Mouse (Mus musculus): ENCODE results near the gene Ddx27. TPM values are rescaled to one million over a fixed set of nuclear protein-coding genes. Genes with fewer than 3 reads are reported as not detected.

Ddx27 gene
- 10.2 TPM for polyA plus RNA-seq (2014; fragmentation: Illumina TruSeq; extraction: RNeasy Lipid Tissue Mini Kit (QIAGEN cat#74804); ENCODE audit: low read depth, low replicate concordance)

GRCm38 (mm10) chr2:167014702-167015381 is at the start of gene Ddx27:
Gene Ddx27 (plus strand): TSS chr2:167015193.

GRCm38 (mm10) chr2:166995796-166996532 is 19.0 kb upstream of the Ddx27 start, which contains the start of gene Stau1:
Gene Stau1 (minus strand): TSS chr2:166996299.

GRCm38 (mm10) chr2:167062965-167063880 is 48.2 kb downstream of the Ddx27 start, which contains the start of gene Znfx1:
Gene Znfx1 (minus strand): TSS chr2:167063015.

Other genes starting within 250 kb of the Ddx27 start
- 0.41 TPM for gene Trp53rkb, start 222.7 kb upstream of the Ddx27 start, polyA plus RNA-seq (2014; fragmentation: Illumina TruSeq; extraction: RNeasy Lipid Tissue Mini Kit (QIAGEN cat#74804); ENCODE audit: low read depth, low replicate concordance)
- 21.7 TPM for gene Arfgef2, start 209.6 kb upstream of the Ddx27 start, polyA plus RNA-seq (2014; fragmentation: Illumina TruSeq; extraction: RNeasy Lipid Tissue Mini Kit (QIAGEN cat#74804); ENCODE audit: low read depth, low replicate concordance)
- gene Cse1l, start 109.2 kb upstream of the Ddx27 start, polyA plus RNA-seq (2014; fragmentation: Illumina TruSeq; extraction: RNeasy Lipid Tissue Mini Kit (QIAGEN cat#74804); ENCODE audit: low read depth, low replicate concordance) = 157 TPM
- 35.6 TPM for gene Stau1, start 18.9 kb upstream of the Ddx27 start, polyA plus RNA-seq (2014; fragmentation: Illumina TruSeq; extraction: RNeasy Lipid Tissue Mini Kit (QIAGEN cat#74804); ENCODE audit: low read depth, low replicate concordance)
- 3.4 TPM for gene Znfx1, start 47.8 kb downstream of the Ddx27 start, polyA plus RNA-seq (2014; fragmentation: Illumina TruSeq; extraction: RNeasy Lipid Tissue Mini Kit (QIAGEN cat#74804); ENCODE audit: low read depth, low replicate concordance)
- 2.2 TPM for gene Kcnb1, start 175.0 kb downstream of the Ddx27 start, polyA plus RNA-seq (2014; fragmentation: Illumina TruSeq; extraction: RNeasy Lipid Tissue Mini Kit (QIAGEN cat#74804); ENCODE audit: low read depth, low replicate concordance)
- 0.35 TPM for gene Ptgis, start 225.4 kb downstream of the Ddx27 start, polyA plus RNA-seq (2014; fragmentation: Illumina TruSeq; extraction: RNeasy Lipid Tissue Mini Kit (QIAGEN cat#74804); ENCODE audit: low read depth, low replicate concordance)